Mouse (Mus musculus) mature B cell (primary cell): ENCODE data around the gene Luzp4.
"Not testable (repeated sequence)": the region's sequence is repeated elsewhere in the genome, so short reads cannot be mapped to it uniquely, and the experiment has no call there.

Source experiments
- in situ Hi-C: fragments of 300-500 bp; cut with MboI; formaldehyde crosslinking; loops from 2 replicates; pipeline ENCODE4 v1.14.3; 2019

Gene Luzp4

DNA sequence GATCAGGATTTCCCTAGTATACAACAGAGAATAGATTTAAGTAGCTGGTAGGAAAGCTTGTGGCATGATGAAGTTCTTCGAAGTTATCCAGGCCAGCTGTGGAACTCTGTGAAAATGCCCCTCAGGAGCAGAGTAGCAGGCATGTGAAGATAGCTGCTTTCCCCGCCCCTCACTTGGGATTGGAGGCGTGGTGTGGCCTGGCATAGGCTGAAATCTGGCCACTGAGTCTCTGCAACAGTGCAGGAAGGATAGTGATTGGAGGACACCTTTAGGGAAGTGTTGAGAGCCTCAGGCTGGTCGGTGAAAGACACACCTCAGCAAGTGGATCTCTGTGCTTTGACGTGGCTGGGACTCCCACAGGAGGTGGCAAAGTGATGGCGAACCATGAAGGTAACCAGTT is at the start of gene Luzp4:
Luzp4 (plus strand) TSS at position 301 of the 400 bp plus-strand sequence.
- in situ Hi-C loops = not testable (repeated sequence)

DNA sequence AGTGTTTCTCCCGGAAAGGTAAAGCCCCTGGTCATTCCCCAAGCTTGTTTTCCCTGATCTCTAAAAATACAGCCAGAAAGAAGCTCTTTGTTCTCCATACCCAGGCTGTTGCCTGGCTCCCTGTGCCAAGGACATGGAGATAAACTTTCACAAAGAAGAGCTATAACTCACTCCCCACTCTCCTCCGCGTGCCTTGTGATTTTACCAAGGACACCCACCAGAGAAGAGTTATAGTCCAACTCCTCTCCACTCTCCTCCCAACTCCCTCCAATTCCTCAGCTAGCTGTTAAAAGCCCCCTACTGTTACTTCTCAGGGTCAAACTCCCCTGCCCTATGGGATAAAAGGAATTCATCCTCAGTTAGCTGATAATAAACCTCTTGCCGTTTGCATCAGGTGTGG is 15.6 kb upstream of the Luzp4 start:
- in situ Hi-C loops = not testable (repeated sequence)
